Mouse (Mus musculus) right cerebral cortex, adult 18-20 months (tissue): ENCODE results near the gene Mpeg1.
A peak's percentile ranks its signal among the peaks of the same experiment; 100 is the strongest.

Source experiments
- DNase-seq: peaks from one replicate; pipeline ENCODE4 v3.0.0; 2022; ENCODE audit warnings: mixed read lengths

Gene Mpeg1

GRCm38 (mm10) chr19:12465530-12466144 lies 5.1 kb downstream of the Mpeg1 start:
- no peak for DNase-seq

GRCm38 (mm10) chr19:12466204-12466603 lies 5.6 kb downstream of the Mpeg1 start:
- peak; percentile 69 for DNase-seq

- no peak for DNase-seq
Measured at GRCm38 (mm10) chr19:12467436-12467835, 6.9 kb downstream of the Mpeg1 start.

- no peak for DNase-seq
Measured at GRCm38 (mm10) chr19:12471866-12472265, 11.3 kb downstream of the Mpeg1 start.

GRCm38 (mm10) chr19:12472381-12472976 lies 11.9 kb downstream of the Mpeg1 start:
- no peak for DNase-seq

- DNase-seq, result no peak
Measured at GRCm38 (mm10) chr19:12473201-12473641, 12.6 kb downstream of the Mpeg1 start.

GRCm38 (mm10) chr19:12473951-12474350 lies 13.4 kb downstream of the Mpeg1 start:
- no peak for DNase-seq

- DNase-seq, result peak; percentile 93
Measured at GRCm38 (mm10) chr19:12475380-12476250, 15.0 kb downstream of the Mpeg1 start.

- DNase-seq, result no peak
Measured at GRCm38 (mm10) chr19:12476721-12477270, 16.2 kb downstream of the Mpeg1 start.

GRCm38 (mm10) chr19:12478369-12478768 lies 17.8 kb downstream of the Mpeg1 start:
- no peak for DNase-seq

GRCm38 (mm10) chr19:12483782-12484181 lies 23.2 kb downstream of the Mpeg1 start:
- no peak for DNase-seq

GRCm38 (mm10) chr19:12484210-12484609 lies 23.6 kb downstream of the Mpeg1 start:
- no peak for DNase-seq

GRCm38 (mm10) chr19:12485223-12485622 lies 24.6 kb downstream of the Mpeg1 start:
- no peak for DNase-seq

- no peak for DNase-seq
Measured at GRCm38 (mm10) chr19:12485631-12486030, 25.1 kb downstream of the Mpeg1 start.

- peak; percentile 31 for DNase-seq
Measured at GRCm38 (mm10) chr19:12486875-12487274, 26.3 kb downstream of the Mpeg1 start.

GRCm38 (mm10) chr19:12487511-12488204 lies 27.1 kb downstream of the Mpeg1 start:
- no peak for DNase-seq

GRCm38 (mm10) chr19:12488205-12488966 lies 27.8 kb downstream of the Mpeg1 start:
- DNase-seq, result no peak

- no peak for DNase-seq
Measured at GRCm38 (mm10) chr19:12488969-12489674, 28.5 kb downstream of the Mpeg1 start.

- no peak for DNase-seq
Measured at GRCm38 (mm10) chr19:12489675-12490570, 29.3 kb downstream of the Mpeg1 start.

GRCm38 (mm10) chr19:12491636-12492035 lies 31.1 kb downstream of the Mpeg1 start:
- no peak for DNase-seq
